Mouse (Mus musculus) layer of hippocampus, adult 11-12 months (tissue): Measurements from ENCODE around the gene Agpat3.

ENCODE experiments used
- DNase-seq: peaks from one replicate; pipeline ENCODE4 v3.0.0; 2022; ENCODE audit warnings: low spot score

Agpat3 gene

GRCm38 (mm10) chr10:78258142-78258675, 94.1 kb downstream of the Agpat3 start:
- no peak for DNase-seq

DNA sequence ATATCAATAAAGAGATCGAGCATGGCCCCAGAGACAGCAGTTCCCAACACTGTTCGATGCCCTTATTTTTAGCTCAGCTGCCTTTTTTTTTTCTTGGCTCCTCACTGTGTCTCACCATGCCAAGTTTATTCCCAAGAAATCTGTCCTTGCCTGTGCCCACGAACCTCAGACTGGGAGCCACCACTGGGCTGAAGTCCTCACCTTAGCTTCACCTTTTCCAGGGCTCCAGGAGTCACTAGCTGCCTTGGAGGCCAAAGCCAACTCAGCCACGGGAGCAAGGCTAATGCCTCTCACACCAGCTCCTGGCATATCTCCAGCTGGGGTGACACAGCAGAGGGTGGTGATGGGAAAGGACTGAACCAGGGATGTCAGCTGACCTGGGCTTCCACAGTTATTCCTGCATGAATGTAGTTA, 96.6 kb downstream of the Agpat3 start:
- DNase-seq, result no peak

GRCm38 (mm10) chr10:78247206-78247605, 105.1 kb downstream of the Agpat3 start:
- DNase-seq, result no peak

- no peak for DNase-seq
Observed at GRCm38 (mm10) chr10:78246725-78247124, 105.6 kb downstream of the Agpat3 start.

GRCm38 (mm10) chr10:78245225-78245547, 107.1 kb downstream of the Agpat3 start:
- DNase-seq, result no peak

DNA sequence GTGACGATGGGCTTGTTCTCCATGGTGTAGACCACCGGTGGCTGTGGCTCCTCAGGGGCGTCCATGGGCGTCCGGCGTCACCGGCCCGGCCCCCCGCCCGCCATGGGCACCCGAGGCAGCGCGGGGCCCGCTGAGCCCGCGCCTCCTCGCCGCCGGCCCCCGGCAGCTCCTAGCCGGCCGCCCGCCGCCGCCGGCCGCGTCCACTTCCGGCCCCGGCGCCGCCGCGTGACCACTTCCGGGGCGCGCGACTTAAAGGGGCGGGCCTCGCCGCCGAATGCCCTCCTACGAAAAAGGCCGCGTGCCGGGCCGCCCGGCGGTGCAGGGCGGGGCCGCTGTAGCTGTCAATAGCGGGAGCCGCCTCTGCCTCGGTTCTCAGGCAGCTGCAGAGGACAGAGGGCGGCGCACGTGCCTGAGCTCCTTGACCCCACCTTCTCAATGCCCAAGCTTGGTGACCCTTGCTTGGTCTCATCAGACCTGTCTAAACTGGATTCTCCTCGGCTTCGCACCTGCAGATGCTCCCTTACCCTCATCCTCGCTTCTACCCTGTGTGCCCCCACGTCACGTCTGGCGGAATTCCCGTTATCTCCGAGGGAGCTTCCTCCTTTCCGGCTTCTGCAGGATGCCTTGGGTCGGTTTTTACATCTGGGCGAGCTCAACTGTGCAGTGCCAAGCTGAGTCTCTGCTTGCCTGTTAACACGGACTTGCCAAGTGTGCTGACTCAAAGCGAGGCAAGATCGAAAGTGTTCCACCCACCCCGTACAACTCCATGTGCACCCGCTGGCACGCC, 107.7 kb downstream of the Agpat3 start, which contains the start of gene Trappc10:
Gene Trappc10 (minus strand): TSS at position 204 of the 787 bp plus-strand sequence.
- DNase-seq, result peak; percentile 85

DNA sequence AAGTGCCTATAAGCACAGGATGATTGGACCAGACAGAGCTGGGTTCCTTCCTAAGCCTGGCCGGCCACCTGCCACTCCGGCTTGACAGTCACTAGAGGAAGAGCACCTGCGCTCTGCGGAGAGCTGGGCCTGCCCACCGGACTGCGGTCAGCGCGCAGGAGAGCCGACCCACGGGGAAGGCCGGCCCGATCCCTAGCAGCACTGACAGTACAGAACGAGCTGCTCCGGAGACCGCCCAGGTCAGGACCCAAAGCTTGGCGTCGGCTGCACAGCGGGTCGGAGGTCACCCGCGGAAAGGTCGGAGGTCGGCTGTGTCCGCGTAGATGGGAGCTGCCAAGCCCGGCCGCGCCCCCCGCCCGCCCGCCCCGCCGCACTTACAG, 108.2 kb downstream of the Agpat3 start:
- DNase-seq, result peak; percentile 44

- no peak for DNase-seq
Observed at GRCm38 (mm10) chr10:78238926-78239325, 113.4 kb downstream of the Agpat3 start.

DNA sequence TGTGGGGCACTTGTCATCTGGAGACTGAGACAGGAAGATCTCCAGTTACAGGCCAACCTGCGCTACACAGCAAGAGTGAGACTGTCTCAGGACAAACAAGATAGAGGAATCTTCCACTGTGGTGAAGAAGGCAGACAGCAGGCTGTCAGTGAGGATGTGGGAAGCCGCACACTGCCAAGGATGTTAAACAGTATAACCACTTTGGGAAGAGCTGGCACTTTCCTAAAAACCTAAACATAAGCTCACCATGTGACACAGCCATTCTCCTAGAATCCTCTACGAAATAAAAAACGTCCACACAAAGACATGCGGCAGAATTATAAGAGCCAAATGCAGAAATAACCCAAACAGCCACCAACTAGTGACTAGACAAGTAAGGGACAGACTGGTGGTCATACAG, 114.0 kb downstream of the Agpat3 start:
- DNase-seq, result no peak

DNA sequence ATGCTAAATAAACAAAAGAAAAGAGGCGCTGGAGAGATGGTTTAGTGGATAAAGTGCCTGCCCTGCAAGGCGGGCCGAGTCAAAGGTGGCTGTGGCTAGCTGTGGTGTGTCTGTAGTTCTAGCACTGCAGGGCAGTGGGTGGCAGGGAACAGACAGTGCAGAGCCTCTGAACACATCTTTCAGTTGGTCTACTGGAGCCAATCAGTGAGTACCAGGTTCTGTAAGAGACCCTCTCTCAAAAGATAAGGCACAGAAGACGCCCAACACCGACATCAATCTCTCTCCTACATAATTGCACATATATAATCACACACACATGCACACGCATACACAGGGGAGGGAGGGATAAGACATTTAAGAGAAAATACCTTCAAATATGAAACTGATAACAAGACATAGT, 114.5 kb downstream of the Agpat3 start:
- DNase-seq, result no peak

DNA sequence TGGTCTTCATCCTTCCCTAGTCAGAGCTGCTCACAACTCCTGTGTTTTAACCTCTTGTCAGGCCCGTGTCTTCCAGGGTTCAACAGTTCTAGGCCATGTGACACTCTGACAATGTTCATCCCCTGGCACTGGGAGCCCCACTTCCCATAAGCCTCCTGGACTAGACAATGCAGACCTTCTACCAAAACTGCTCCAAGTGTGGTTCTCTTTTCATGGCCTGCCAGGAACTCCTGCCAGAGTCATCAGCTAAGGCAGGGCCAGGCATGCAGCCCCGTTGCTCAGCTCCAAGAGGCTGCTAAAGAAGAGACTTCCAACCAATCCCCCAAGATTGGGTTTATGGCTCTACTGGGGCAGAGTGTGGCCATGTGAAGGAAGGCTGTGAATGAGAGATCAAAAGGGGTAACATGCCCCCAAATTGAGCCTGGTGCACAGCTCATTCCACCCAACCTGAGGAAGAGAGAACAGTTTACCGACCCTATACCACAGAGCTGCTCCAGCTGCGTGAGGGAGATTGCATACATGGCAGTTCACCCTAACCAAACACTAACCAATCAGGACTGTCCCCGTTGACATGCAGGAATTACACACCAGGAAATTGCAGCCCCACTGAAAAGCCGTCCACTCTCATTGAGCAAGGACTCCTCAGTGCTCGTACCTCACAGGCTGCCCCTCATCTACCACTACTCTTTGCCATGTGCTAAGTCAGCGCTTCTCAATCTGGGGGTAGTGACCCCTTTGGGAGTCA, 115.2 kb downstream of the Agpat3 start:
- no peak for DNase-seq

DNA sequence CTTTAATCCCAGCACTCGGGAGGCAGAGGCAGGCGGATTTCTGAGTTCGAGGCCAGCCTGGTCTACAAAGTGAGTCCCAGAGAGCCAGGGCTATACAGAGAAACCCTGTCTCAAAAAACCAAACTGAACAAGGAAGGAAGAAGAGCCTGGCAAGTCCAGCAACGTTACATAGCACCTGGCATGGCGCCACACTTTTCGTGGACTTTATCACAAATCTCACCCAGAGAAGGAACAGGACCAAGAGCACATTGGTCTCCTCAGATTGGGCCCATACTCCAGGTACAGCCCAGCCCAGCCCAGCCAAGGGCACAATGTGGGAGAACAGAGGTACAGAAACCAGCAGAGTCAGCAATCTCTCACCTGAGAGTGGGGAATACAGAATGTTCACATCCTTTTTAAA, 118.5 kb downstream of the Agpat3 start:
- no peak for DNase-seq

GRCm38 (mm10) chr10:78233161-78233560, 119.1 kb downstream of the Agpat3 start:
- no peak for DNase-seq

GRCm38 (mm10) chr10:78232301-78232980, 119.8 kb downstream of the Agpat3 start:
- no peak for DNase-seq

GRCm38 (mm10) chr10:78228560-78228928, 123.7 kb downstream of the Agpat3 start:
- DNase-seq, result no peak

DNA sequence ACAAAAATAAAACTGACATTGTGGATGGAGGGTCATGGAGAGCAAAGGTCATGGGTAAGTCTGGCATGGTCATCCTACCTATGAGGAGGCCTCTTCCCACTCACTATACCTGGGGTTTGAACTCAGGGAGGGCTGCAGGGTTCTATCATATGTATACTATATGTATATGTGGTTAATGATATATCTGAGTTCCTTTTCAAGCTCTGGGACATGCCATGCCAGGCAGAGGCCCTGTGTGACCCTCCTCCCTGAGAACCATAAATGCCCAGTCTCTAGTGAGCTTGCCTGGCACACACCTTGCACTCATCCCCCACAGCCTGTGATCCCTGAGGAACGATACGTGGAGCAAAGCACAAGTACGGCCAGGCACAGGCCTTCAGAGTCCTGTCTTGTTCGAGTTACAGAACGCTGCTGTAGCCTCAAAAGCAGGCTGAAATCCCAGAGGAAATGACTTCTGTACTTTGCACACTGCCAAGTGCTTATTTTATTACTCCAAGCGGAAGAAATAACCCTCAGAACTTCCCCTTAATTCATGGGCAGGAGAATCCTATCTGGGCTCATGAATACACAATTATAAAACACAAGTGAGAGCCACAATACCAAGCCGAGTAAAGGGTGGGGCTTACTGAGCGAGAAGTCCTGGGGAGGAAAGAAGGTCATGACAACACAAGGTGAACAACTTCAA, 124.3 kb downstream of the Agpat3 start:
- no peak for DNase-seq

- DNase-seq, result no peak
Observed at GRCm38 (mm10) chr10:78224136-78224535, 128.2 kb downstream of the Agpat3 start.

GRCm38 (mm10) chr10:78222908-78223307, 129.4 kb downstream of the Agpat3 start:
- DNase-seq, result no peak

- no peak for DNase-seq
Observed at GRCm38 (mm10) chr10:78221315-78221714, 131.0 kb downstream of the Agpat3 start.

- DNase-seq, result peak; percentile 71
Observed at GRCm38 (mm10) chr10:78219528-78219927, 132.8 kb downstream of the Agpat3 start.
